Mouse (Mus musculus) midbrain, embryonic 11.5 days (tissue): ENCODE results near the gene Macrod1. TPM values are rescaled to one million over a fixed set of nuclear protein-coding genes. Genes with fewer than 3 reads are reported as not detected.
A peak's percentile ranks its signal among the peaks of the same experiment; 100 is the strongest.

Experiments
- ATAC-seq: fragments of 200-750 bp; cut with Nextera tagmentation; 2 replicates; pipeline ENCODE4 v1.8.0; 2017; ENCODE audit warnings: moderate TSS enrichment, moderate library complexity; ENCODE audit not compliant: low FRiP score
- DNase-seq: peaks from one replicate; pipeline ENCODE4 v3.0.0; 2015; ENCODE audit warnings: low spot score; ENCODE audit errors: missing footprints
- H3K27ac ChIP-seq: fragments of 300-500 bp; sonication (generic); 2 replicates; pipeline ENCODE4 v1.5.1; 2014; ENCODE audit warnings: low read depth, low read length
- H3K27me3 ChIP-seq: fragments of 300-500 bp; sonication (generic); 2 replicates; pipeline ENCODE4 v1.6.1; 2014; ENCODE audit warnings: mild to moderate bottlenecking, low read length, moderate library complexity, mixed read lengths; ENCODE audit not compliant: control insufficient read depth, insufficient read depth
- H3K36me3 ChIP-seq: fragments of 300-500 bp; sonication (generic); 2 replicates; pipeline ENCODE4 v1.6.1; 2014; ENCODE audit warnings: mild to moderate bottlenecking, low read length, moderate library complexity, mixed read lengths; ENCODE audit not compliant: control insufficient read depth, insufficient read depth
- H3K4me1 ChIP-seq: fragments of 300-500 bp; sonication (generic); 2 replicates; pipeline ENCODE4 v1.6.1; 2014; ENCODE audit warnings: low read length; ENCODE audit not compliant: control insufficient read depth, insufficient read depth
- H3K4me2 ChIP-seq: fragments of 300-500 bp; sonication (generic); 2 replicates; pipeline ENCODE4 v1.6.1; 2014; ENCODE audit warnings: mild to moderate bottlenecking, moderate library complexity
- H3K4me3 ChIP-seq: fragments of 300-500 bp; sonication (generic); 2 replicates; pipeline ENCODE4 v1.5.1; 2014; ENCODE audit warnings: low read depth, low read length
- H3K9ac ChIP-seq: fragments of 300-500 bp; sonication (generic); 2 replicates; pipeline ENCODE4 v1.6.1; 2014; ENCODE audit warnings: low read length
- H3K9me3 ChIP-seq: fragments of 300-500 bp; sonication (generic); 2 replicates; pipeline ENCODE4 v1.6.1; 2016; ENCODE audit warnings: low read length; ENCODE audit not compliant: control insufficient read depth
- WGBS: fragments of 180-500 bp; shearing (Covaris S2); extraction: QIAGEN DNeasy Blood & Tissue Kit; methylation state at CpG from one replicate; pipeline ENCODE4 v1.1.7; 2014; 5-methylcytosine and 5-hydroxymethylcytosine counted together
- polyA plus RNA-seq: library from polyadenylated mRNA; unstranded; fragments of >200 nt; fragmentation: Nextera tagmentation; extraction: Ambion mirVana; gene quantifications from 2 replicates; pipeline ENCODE4 v1.2.1, GENCODE M21; 2014

Macrod1 gene
- polyA plus RNA-seq, 1 experiment from 2014 or later, result 3.0 TPM

GRCm38 (mm10) chr19:7066034-7066827, 9.6 kb downstream of the Macrod1 start:
- Histone ChIP-seq H3K4me1 (peaks cover 53% of the 10 kb centered on the region), H3K9me3 (no peaks in the 10 kb centered on the region), H3K27me3 (peaks cover 17% of the 10 kb centered on the region; the same call in 1 of the 2 replicates), H3K36me3 (no peaks in the 10 kb centered on the region), H3K4me3 (no peak overlapping the region), H3K27ac (no peak overlapping the region), H3K9ac (peak overlapping the region; percentile 51), H3K4me2 (no peak overlapping the region)
- ATAC-seq (no peak), DNase-seq (no peak)
- 40% methylated on average over 15 of the region's 15 CpGs for WGBS

DNA sequence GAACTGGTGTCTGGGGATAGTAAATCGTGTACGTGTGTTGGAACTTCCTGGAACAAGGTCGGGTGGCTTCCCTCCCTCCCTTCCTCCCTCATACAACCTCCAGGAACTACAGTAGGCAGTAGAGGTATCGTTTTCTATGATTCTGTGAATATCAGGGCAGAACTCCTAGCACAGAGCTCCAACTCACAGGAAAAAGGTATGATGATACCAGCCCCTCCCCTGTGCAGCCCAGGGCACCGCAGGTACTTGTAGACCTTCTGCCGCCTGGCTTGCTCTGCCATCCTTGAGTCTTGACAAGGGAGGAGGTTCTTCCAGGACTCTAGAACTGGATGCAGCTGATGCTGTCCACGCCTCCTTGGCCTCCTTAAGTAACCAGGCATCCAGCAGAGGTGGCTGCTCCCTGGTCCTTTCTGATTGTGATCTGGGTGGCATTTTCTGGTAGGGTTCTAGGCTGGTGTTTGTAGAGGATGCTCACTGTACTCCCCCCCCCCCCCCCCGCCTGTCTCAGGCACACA, 10.3 kb downstream of the Macrod1 start:
- no peaks in the 10 kb centered on the region for H3K36me3 ChIP-seq
- no peak for ATAC-seq
- WGBS, result 42% methylated on average over 8 of the region's 8 CpGs
- no peak overlapping the region for H3K27ac ChIP-seq
- no peak overlapping the region for H3K4me2 ChIP-seq
- peaks cover 57% of the 10 kb centered on the region for H3K4me1 ChIP-seq
- H3K9me3 ChIP-seq, result no peaks in the 10 kb centered on the region
- peak; percentile 91 for DNase-seq
- H3K27me3 ChIP-seq, result peaks cover 20% of the 10 kb centered on the region
- H3K4me3 ChIP-seq, result no peak overlapping the region
- no peak overlapping the region; the same call in 1 of the 2 replicates for H3K9ac ChIP-seq

- Histone ChIP-seq H3K4me3 (no peak overlapping the region), H3K36me3 (no peaks in the 10 kb centered on the region), H3K4me2 (no peak overlapping the region), H3K4me1 (peaks cover 59% of the 10 kb centered on the region), H3K9me3 (no peaks in the 10 kb centered on the region), H3K9ac (peak overlapping the region; percentile 20; the same call in 1 of the 2 replicates), H3K27ac (no peak overlapping the region), H3K27me3 (peaks cover 25% of the 10 kb centered on the region)
- WGBS, result 55% methylated on average over 20 of the region's 20 CpGs
- no peak for ATAC-seq
- no peak for DNase-seq
Measured at GRCm38 (mm10) chr19:7067344-7068050, 10.9 kb downstream of the Macrod1 start.

- peak overlapping the region; percentile 20; the same call in 1 of the 2 replicates for H3K9ac ChIP-seq
- 6% methylated on average over 14 of the region's 14 CpGs for WGBS
- H3K36me3 ChIP-seq, result no peaks in the 10 kb centered on the region
- no peak overlapping the region for H3K4me2 ChIP-seq
- ATAC-seq, result peak; percentile 20; the same call in 1 of the 2 replicates
- H3K27me3 ChIP-seq, result peaks cover 28% of the 10 kb centered on the region
- no peak overlapping the region for H3K4me3 ChIP-seq
- peaks cover 65% of the 10 kb centered on the region for H3K4me1 ChIP-seq
- H3K27ac ChIP-seq, result 0 out of 2 replicates have a peak overlapping the region, but pooled peaks have one; percentile 26
- H3K9me3 ChIP-seq, result no peaks in the 10 kb centered on the region
- peak; percentile 100 for DNase-seq
Measured at GRCm38 (mm10) chr19:7068136-7068535, 11.5 kb downstream of the Macrod1 start.

- H3K27me3 ChIP-seq, result peaks cover 31% of the 10 kb centered on the region
- peak overlapping the region; percentile 85 for H3K27ac ChIP-seq
- H3K4me1 ChIP-seq, result peaks cover 70% of the 10 kb centered on the region
- no peak overlapping the region for H3K4me3 ChIP-seq
- H3K9ac ChIP-seq, result no peak overlapping the region
- no peaks in the 10 kb centered on the region for H3K9me3 ChIP-seq
- ATAC-seq (no peak), DNase-seq (peak; percentile 92)
- H3K4me2 ChIP-seq, result no peak overlapping the region; the same call in 1 of the 2 replicates
- 35% methylated on average over 11 of the region's 11 CpGs for WGBS
- no peaks in the 10 kb centered on the region for H3K36me3 ChIP-seq
Measured at GRCm38 (mm10) chr19:7068661-7069531, 12.3 kb downstream of the Macrod1 start.

- DNase-seq (peak; percentile 95), ATAC-seq (peak; percentile 85)
- H3K27me3 ChIP-seq, result peaks cover 31% of the 10 kb centered on the region
- peak overlapping the region; percentile 13 for H3K9ac ChIP-seq
- WGBS, result 2% methylated on average over 35 of the region's 35 CpGs
- no peak overlapping the region for H3K4me3 ChIP-seq
- no peaks in the 10 kb centered on the region for H3K36me3 ChIP-seq
- H3K4me2 ChIP-seq, result peak overlapping the region; percentile 32
- H3K27ac ChIP-seq, result peak overlapping the region; percentile 85
- H3K9me3 ChIP-seq, result no peaks in the 10 kb centered on the region
- H3K4me1 ChIP-seq, result peaks cover 70% of the 10 kb centered on the region
Measured at GRCm38 (mm10) chr19:7069781-7070763, 13.5 kb downstream of the Macrod1 start.

GRCm38 (mm10) chr19:7070775-7071174, 14.2 kb downstream of the Macrod1 start:
- H3K36me3 ChIP-seq, result no peaks in the 10 kb centered on the region
- WGBS, result 3% methylated on average over 4 of the region's 4 CpGs
- peaks cover 27% of the 10 kb centered on the region for H3K27me3 ChIP-seq
- peak overlapping the region; percentile 32 for H3K4me2 ChIP-seq
- ATAC-seq, result no peak
- H3K27ac ChIP-seq, result peak overlapping the region; percentile 85
- H3K4me1 ChIP-seq, result peaks cover 70% of the 10 kb centered on the region
- DNase-seq, result no peak
- peak overlapping the region; percentile 13 for H3K9ac ChIP-seq
- H3K4me3 ChIP-seq, result no peak overlapping the region
- H3K9me3 ChIP-seq, result no peaks in the 10 kb centered on the region

DNA sequence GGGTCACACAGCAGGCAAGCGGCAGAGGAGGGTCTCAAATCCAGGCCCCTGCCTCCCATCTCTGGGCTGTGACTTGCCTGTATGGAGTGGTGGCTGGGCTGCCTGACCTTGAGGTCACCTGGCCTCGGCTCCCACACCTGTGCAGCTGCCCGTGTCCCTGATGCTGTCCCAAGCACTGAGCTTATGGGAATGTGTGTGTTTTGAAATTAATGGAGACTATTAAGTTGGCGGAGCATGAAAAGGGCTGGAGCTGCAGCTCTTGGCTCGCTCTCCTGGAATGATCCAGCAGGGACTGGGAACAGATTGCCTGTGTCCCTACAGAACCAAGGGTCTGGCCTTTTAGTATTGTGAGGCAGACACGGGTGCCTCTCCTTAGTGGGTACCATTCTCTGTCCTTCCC, 15.6 kb downstream of the Macrod1 start:
- no peaks in the 10 kb centered on the region for H3K9me3 ChIP-seq
- no peak overlapping the region for H3K27ac ChIP-seq
- H3K36me3 ChIP-seq, result no peaks in the 10 kb centered on the region
- H3K27me3 ChIP-seq, result peaks cover 19% of the 10 kb centered on the region
- H3K9ac ChIP-seq, result no peak overlapping the region
- H3K4me1 ChIP-seq, result peaks cover 56% of the 10 kb centered on the region
- WGBS, result 62% methylated on average over 6 of the region's 6 CpGs
- DNase-seq (no peak), ATAC-seq (no peak)
- no peak overlapping the region for H3K4me2 ChIP-seq
- H3K4me3 ChIP-seq, result no peak overlapping the region
